Mouse (Mus musculus) T-helper 2 cell (primary cell): Measurements from ENCODE around the gene Rps19.
"Not testable (repeated sequence)": the region's sequence is repeated elsewhere in the genome, so short reads cannot be mapped to it uniquely, and the experiment has no call there.

Experiments
- in situ Hi-C: fragments of 300-600 bp; cut with MboI, MseI; formaldehyde crosslinking; loops from one replicate; pipeline ENCODE4 v1.15.1; 2025; ENCODE audit warnings: high pct_unique_total_duplicates

Gene Rps19

GRCm38 (mm10) chr7:24869532-24870165 is 14.5 kb upstream of the Rps19 start, which contains the start of the genes Lypd4 and Dmrtc2:
Lypd4 (minus strand) TSS chr7:24869941.
Dmrtc2 (plus strand) TSS chr7:24870057.
- in situ Hi-C loops, result no loop called here

GRCm38 (mm10) chr7:24877588-24877987 is 6.6 kb upstream of the Rps19 start:
- in situ Hi-C loops, result no loop called here

DNA sequence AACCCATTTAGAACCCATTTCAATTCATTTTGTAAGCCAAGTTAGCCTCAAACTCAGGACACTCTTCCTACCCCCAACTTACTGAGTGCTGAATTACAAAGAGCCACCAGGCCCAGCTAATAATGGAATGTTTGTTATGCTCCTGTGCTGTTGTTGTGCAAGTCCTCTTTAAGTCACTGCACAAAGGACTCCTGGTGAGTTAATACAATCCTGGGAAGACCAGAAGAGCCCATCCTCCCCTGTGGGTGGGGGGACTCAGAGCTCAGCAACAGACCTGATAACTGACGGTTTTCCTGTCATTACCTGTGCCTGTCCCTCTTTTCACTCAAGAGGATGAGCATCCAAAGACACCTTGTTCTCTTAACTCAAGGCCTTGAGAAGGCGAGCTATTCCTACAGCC is 4.6 kb upstream of the Rps19 start:
- in situ Hi-C loops, result loop anchor here (5.0 kb wide), 1 partner anchor 93 kb away; the partner anchor contains the start of gene Rabac1

DNA sequence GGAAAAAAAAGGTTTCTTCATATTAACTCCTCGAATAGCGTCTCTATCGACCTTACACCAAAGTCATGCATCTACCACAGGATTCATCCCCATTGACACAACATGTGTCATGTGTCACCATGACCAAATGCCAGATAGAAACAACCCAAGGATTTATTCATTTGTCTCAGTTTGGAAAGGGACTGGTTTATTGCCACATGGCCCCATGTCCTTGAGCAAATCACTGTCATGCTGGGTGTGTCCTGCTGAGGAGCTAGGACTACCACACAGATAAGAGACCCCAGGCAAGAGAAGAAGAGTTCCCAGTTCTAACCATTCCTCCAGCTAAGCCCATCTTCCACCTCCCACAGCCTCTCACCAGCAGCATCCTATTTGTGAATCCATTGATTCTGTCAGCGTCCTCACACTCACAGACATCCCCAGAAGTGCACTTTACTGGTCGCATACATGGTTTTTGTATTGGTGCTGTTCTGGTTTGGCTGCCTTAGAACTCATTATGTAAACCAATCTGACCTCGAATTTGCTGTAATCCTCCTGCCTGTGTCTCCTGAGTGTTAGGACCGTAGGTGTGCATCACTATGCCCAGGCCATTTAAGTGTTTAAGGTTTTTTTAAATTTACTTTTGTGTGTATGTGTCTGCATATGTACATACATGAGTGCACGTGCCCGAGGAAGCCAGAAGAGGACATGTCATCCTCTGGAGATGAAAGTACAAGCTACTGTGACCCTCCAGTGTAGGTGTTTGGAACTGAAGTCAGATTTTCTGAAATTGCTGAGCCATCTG is 1.6 kb upstream of the Rps19 start:
- in situ Hi-C loops, result loop anchor here (5.0 kb wide), 1 partner anchor 90 kb away; the partner anchor contains the start of gene Rabac1

GRCm38 (mm10) chr7:24884693-24885291 is 621 bp downstream of the Rps19 start:
- in situ Hi-C loops, result loop anchor here (5.0 kb wide), 1 partner anchor 88 kb away; the partner anchor contains the start of gene Rabac1

- in situ Hi-C loops, result no loop called here
Observed at GRCm38 (mm10) chr7:24885468-24886307, 1.5 kb downstream of the Rps19 start.

DNA sequence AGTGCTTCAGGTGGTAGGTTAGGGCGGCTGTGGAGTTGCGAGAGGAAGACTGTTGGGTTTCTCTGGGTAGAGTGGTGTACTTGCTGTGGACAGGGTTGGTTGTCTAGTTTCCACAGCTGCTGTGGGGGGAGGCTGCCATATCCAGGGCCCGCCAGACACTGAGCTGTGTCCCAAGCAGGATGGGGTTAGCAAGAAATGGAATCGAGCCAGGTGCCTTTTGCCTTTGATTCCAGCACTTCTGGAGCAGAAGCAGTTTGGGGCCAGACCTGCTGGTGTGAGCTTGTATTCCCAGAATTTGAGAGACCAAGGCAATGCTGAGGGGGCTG is 2.1 kb downstream of the Rps19 start:
- in situ Hi-C loops, result no loop called here

DNA sequence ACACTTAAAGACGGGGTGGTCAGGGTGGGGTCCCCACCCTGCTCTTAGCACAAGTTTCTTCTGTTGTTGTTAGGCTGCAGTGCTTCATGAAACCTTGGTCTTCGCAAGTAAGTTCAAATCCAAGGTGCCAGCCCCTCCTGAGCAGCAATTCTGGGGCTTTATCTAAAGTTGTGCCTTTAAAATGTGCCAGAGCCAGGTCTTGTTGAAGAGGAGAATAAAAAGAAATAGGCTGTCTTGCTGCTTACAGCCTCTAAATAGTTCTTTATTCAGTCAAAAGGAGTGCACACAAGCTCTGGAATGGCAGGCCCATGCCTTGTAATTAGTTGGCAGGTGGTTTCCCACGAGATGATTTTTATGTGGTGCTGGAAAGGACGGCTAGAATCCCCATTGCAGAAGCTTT is 2.9 kb downstream of the Rps19 start:
- in situ Hi-C loops, result no loop called here

- in situ Hi-C loops, result no loop called here
Observed at GRCm38 (mm10) chr7:24889431-24890220, 5.5 kb downstream of the Rps19 start.

- in situ Hi-C loops, result no loop called here
Observed at GRCm38 (mm10) chr7:24890281-24891216, 6.4 kb downstream of the Rps19 start.

DNA sequence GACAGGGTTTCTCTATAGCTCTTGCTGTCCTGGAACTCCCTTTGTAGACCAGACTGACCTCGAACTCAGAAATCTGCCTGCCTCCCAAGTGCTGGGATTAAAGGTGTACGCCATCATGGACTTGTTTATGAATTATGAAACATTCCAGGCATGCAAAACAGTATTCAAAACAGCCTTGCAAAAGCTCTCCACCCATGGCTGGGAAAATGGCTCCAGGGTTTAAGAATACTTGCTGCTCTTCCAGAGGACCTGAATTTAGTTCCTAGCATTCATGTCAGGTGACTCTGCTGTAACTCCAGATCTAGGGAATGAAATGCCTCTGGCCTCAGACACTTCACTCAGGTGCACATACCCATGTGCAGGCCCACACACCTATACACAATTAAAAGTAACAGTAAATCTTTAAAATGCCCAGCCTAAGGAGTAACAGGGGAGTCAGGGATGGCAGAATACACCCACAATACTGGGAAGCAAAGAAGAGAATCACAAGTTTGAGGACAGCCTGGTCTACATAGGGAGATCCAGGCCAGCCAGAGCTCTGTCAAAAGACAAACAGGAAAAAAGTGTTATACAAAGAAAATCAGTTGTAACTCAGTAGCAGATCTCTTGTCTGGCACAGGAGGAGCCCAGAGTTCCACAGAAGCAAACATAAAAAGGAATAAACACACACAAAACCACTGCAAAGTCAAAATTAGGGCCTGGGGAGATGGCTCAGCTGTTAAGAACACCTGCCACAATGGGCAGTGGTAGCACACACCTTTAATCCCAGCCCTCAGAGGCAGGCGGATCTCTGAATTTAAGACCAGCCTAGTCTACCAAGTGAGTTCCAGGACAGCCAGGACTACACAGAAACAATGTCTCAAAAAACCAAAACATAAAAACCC is 7.3 kb downstream of the Rps19 start:
- in situ Hi-C loops, result no loop called here

DNA sequence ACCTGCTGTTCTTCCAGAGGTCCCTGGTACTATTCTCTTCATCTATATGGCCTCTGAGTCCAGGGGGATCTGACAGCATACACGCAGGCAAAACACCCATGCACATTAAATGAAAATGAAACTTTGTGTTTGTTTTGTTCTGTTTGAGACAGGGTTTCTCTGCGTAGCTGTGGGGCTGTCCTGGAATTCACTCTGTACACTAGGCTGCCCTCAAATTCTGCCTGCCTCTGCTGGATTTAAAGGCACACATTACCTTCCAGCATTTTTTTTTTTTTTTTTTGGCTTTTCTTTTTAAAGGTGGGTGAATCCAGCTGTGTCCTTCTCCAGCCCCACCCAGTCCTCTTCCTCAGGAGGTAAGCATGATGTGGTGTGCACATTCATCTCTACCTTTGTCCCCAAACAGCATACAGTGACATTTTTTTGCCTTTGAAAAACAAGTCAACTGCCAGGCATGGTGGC is 8.0 kb downstream of the Rps19 start:
- in situ Hi-C loops, result no loop called here

DNA sequence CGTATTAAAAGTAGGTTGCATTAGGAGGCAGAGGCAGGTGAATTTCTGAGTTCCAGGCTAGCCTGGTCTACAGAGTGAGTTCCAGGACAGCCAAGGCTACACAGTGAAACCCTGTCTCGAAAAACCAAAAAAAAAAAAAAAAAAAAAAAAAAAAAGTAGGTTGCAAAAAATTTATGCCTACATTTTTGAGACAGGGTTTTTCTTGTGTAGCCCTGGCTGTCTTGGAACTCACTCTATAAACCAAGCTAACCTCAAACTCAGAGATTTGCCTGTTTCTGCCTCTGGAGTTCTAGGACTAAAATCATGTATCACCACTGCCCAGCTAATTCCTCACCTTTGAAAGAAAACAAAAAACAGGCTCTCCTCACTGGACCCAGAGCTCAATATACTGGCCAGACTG is 11.6 kb downstream of the Rps19 start:
- in situ Hi-C loops, result not testable (repeated sequence)

- in situ Hi-C loops, result no loop called here
Observed at GRCm38 (mm10) chr7:24896269-24896668, 12.1 kb downstream of the Rps19 start.

DNA sequence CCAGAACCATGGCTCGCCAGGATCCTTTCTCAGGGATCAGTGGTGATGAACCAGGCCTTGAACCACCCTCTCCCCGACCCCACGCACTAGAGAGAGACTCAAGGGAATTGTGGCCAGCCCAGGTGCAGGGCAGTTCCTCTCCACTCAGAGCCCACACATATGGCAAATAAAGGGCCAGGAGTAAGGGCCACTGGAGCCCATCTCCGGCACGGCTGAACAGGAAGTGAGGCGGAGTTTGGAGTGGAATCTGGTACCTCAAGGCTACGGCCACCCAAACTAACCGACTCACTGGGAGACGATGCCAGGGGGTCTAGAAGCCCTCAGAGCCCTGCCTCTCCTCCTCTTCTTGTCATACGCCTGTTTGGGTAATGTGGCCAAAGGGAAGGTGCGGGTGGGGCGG is 13.1 kb downstream of the Rps19 start, which contains the start of gene Cd79a:
Gene Cd79a (plus strand): TSS at position 158 of the 400 bp plus-strand sequence.
- in situ Hi-C loops, result no loop called here

GRCm38 (mm10) chr7:24897959-24898358 is 13.8 kb downstream of the Rps19 start:
- in situ Hi-C loops, result no loop called here

DNA sequence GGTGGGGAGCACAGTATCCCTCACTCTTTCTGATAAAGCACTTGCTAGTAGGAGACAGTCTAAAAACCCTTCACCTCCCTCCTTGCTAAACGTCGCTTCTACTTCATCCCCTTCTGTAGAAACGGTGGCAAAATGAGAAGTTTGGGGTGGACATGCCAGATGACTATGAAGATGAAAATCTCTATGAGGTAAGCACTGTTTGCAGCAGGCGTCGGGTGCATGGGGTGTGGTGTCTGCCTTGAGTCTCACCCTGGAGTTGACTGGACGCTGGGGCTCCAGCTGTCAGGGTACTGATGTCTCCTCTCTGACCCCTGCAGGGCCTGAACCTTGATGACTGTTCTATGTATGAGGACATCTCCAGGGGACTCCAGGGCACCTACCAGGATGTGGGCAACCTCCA is 16.9 kb downstream of the Rps19 start:
- in situ Hi-C loops, result no loop called here

GRCm38 (mm10) chr7:24901842-24902241 is 17.7 kb downstream of the Rps19 start:
- in situ Hi-C loops, result no loop called here

DNA sequence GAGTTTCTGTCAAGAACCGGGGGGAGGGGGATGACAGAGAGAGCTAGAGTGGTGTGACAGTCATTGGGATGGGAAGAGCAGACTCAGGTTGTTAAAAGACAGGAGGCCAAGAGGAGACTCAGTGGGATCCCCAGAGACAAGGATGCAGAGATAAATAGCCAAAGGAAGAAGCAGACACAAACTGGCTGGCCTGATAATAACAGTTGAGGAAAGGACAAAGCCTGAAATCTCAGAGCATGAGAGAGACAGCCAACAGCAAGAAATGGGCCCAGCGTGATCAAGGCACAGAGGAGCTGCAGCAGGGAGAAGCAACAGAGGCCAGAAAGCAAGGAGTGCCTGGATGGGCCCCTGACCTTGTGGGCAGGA is 18.1 kb downstream of the Rps19 start:
- in situ Hi-C loops, result no loop called here
